Mouse (Mus musculus): ENCODE data around the gene Mxd3.
A peak's percentile ranks its signal among the peaks of the same experiment; 100 is the strongest.

Mxd3 gene

DNA sequence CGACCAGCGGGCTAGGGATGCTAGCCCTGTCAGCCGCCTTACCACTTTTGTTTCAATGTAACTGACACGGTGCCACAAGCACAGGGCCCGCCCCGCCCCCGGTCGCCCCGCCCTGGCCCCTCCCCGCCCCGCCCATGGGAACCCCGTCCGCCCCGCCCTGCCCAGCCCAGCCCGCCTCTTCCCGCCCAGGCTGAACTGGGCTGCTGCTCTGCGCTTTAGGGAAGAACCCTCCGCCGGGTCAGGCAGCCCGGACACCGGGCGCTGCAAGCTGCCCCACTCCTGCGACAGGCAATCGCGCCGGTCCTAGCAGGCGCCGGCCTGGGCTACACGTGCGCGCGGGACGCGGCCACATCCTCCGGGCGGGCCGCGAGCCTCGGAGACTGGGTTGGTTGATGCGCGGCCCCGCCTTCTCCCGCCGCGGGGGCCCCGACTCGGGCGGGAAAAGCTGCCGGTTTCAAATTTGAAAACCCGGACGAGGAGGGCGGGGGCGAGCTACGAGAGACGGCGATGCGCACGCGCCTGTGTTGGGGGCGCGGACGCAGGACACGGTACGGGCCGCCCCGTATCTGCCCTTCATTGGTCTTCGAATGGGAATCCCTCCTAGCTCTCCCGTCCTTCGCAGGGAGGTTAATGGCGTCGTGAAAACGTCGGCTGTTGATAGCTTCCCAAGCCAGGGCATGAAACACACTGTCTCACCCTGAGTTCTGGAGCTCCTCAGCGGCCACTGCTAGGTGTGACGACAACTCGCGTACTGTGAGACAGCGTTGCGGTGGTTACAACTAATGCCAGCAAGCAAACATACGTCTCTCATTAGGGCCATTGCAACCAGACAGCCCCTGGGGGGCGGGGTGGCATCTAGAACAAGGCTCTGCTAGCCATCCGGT is at the start of gene Mxd3:
Mxd3 (minus strand) TSS at position 141 of the 884 bp plus-strand sequence.
- DNase-seq = peak; percentile 78

DNA sequence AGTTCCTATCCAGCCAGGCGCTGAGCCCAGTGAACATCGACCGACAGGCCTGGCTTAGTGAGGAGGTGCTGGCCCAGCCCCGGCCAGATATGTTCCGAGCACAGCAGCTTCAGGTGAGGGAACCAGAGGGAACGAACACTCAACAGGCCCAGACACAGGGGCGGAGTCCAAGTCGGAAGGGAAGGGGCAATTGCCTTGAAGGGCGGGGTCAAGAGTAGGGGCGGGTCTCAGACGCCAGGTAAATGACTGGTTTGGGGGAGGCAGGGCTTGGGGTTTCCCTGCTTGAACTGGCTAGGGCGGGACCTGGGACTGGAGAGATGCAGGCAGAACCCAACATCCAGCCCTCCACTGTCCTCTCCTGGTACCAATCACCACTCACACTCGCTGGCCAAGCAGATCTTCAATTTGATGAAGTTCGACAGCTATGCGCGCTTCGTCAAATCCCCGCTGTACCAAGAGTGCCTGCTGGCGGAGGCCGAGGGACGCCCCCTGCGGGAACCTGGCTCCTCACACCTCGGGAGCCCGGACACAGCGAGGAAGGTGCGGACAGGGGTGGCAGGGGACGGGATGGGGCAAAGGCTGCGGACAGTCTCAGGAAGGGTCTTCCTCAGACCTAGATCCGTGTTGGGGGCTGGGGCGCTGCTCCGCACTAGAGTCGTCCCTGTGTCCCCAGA is 49.4 kb upstream of the Mxd3 start:
- DNase-seq = no peak

DNA sequence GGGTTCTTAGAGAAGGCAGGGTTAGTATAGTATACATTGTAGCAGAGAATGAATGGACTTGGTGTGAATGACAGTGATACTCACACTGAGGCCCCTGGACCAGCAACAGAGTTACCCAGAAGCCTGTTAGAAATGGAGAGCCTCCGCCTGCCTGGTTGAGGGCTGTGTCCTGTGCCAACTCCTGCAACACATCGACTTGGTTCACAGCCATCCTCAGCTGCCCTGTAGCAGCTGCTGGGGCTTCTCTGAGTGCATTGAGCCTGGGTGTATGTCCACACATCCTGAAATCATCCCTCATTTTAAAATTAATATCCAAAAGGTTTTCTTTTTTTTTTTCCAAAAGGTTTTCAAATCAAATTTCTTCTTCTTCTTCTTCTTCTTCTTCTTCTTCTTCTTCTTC is 46.3 kb upstream of the Mxd3 start:
- no peak for DNase-seq

DNA sequence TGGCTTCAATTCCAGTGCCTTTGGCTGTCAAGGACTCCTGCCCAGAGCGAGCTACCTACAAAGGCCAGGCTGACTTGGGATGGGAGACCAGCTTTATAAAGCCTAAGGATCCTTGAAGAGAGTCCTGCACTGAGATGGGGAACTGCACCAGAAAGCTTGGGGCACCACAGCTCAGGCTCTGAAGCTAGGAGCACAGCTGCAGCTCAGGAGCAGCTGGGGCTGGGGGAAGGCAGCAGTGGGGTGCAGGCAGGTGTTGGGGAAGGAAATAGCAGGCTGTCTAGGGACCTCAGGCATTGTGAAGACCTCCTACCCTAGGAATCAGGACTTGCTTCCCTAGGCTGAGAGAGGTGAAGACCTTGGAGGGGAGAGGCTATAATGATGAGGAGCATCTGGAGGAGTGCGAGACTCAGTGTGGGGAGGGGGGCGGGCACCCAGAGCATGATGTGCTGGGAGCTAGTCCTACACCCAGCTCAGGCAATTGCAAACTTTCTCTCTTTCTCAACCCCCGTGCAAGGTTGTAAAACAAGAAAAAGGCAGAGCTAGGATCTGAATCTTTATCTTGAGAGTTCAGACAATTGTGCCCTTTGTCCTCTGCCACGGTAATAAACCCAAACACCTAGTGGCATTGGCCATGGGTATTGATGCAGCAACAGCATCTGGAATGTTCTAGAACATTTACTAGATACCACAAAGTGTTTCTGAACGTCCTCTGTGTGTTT is 44.7 kb upstream of the Mxd3 start:
- DNase-seq = no peak

DNA sequence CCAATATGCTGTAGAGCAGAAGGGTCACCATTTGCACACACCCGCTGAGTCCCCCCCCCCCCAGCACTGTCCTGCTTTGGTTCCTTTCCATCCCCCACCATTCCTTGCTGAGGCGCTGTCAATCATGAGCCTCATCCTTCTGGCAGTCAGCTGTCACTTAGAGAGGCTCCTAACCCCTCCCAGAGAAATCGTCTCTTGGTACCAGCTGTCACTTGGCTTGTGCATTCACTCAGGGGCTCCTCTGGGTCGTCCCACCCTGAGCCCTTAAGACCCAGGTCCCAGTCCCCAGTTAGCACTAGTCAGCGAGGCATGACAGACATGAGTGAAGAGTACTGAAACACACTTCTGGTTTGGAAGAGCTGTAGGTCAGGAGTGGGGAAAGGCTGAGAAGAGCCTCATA is 42.1 kb upstream of the Mxd3 start:
- DNase-seq = no peak

DNA sequence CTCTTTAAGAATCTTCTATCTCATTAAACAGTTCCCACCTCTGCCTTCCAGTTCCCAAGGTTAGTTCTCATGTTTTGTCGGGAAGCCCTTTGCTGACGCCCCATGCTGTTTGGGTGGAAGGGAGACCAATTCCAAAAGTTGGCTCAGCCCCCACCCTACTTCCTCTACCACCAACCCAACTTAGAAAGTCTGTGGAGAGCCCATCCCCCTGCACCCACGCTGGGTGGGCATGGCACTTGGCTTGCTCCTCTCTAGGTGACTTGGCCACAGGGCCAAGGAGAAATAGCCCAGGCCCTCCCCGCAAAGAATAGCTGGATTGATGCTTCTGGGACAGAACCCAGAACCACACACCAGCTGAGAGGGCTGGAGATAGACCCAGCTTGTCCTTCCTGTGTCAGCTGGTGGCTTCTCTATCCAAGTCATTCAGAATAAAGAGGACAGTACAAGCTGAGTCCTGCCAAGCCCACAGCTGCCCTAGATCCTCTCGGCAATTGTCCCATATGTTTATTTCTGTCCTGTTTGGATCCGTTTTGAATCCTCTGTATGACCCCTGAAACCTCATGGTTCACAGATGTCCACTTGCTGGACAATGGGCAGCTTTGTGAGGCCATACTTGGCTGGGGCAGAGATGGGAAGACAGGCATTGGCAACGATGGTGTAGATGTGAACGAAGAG is 41.5 kb upstream of the Mxd3 start:
- peak; percentile 49 for DNase-seq

DNA sequence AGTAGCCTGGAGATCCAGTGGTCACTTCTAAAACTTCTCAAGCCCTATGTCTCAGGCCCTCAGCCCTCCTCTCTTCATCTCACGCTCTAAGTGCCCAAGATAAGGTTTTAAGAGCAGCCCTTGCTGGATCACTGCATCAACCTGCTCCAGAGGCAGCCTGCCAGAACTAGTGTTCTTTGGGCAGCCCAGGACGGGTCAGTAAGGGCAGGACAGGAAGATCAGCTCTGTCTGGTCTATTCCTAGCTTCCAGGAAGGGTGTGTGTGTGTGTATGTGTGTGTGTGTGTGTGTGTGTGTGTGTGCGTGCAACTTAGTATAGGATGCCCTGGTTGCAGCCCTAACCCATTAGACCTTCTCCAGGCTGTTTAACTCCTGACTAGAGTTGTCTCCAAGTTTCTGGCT is 40.6 kb upstream of the Mxd3 start:
- no peak for DNase-seq

DNA sequence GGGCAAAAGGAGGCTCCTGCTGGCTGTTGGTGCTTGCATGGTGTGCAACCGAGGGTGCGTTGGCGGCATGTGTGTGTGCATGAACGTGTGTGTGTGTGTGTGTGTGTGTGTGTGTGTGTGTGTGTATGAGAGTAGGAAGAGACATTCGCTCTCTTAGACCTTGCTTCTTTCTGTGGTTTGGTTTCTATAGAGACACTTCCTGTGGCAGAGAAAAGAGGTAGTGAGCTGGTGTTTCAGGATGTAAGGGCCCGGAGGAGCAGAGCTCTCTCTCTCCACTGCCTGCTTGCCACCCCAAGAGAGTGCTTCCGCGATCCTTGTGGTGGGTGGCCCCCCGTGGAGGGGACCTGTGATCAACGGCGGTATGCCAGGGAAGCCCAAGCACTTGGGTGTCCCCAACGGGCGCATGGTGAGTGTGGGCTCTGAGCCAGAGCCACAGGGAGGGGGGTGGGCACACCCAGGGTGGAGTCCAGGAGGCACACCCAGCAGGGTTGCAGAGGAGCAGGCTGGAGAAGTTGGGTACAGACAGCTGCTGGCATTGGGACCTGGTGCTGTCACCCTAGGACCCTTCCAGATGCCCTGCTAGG is 40.0 kb upstream of the Mxd3 start, which contains the start of gene Rgs14:
Rgs14 (plus strand) TSS at position 202 of the 584 bp plus-strand sequence.
- no peak for DNase-seq

DNA sequence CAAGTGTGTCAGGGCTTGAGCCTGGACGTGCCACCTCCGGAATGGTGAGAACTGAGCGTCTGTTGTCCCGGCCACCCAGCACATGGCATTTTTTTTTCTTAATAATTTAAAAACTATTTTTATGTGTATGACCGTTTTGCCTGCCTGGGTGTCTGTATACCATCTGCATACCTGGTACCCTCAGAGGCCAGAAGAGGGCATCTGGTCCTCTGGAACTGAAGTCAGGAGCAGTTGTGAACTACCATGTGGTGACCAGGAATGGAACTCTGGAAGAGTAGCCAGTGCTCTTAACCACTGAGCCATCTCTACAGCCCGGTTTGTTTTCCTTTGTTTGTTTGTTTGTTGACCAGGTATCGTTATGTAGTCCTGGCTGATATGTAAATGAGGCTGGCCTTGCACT is 38.8 kb upstream of the Mxd3 start:
- no peak for DNase-seq

DNA sequence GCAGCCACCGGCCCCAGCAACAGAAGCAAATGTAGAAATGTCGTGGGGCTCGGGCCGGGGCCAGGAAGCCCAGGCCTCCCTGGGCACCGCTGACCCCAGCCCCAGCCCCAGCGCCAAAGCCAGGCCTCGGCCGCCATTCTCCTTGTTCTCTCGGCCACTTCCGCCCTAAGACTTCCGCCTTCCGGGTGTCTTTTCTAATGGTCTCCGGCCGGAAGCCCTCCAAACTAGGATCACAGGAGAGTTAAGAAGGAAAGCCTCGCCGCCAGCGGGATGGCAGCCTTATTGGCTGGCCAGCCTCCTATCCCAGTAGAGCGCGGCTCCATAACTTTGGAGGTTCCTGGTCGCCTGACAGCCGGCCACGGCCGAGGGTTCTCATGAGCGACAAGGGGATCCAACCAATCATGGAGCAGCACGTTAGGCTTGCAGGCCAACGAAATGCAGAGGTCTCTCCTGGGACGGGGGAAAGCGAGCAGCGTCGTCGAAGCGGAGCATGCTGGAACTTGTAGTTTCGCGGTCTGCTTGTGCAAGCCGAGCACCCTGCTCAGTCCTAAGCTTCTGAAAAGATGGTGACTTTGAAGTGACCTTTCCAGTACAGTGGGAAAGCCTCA is 32.9 kb upstream of the Mxd3 start, which contains the start of gene Lman2:
Lman2 (minus strand) TSS at position 331 of the 608 bp plus-strand sequence.
- peak; percentile 98 for DNase-seq

DNA sequence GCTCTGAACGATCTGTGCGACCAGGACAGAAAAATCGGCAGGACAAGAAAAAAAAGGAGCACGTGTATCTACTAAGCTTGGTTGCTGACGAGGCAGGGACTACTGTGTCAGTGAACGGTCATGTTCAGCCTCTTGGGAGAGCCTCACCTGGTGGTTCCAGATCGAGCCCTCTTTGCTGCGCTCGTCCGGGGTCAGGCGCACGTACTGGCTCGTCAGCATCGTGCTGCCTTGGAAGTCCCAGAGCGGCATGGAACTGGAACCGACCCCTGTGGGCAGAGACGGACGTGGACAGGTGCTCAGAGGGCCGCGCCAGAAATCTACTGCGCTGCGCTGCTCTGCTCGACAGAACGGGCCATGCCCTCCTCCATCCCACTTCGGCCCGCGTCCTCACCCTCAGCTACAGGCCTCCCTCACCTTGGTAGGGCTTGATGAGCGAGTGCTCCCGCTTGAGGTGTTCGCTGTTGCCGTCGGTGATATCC is 32.4 kb upstream of the Mxd3 start:
- DNase-seq = no peak

DNA sequence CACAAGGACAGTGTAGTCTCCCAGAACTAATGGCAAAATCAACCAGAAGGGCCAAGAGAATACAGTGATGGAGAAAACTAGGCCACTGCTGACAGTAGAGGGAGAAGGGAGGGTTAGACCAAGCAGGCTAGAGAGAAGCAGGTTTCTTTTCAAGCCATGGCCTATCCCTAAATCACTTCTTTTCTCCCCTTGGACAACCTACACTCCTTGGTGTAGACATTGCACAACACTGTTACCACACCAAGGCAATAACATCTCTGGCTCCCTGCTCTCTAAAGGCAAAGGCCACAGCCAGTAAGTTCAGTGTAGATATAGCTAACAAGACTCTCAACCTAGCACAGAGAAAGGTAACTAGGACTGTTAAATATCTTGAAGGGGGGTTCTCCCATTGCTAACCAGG is 31.5 kb upstream of the Mxd3 start:
- DNase-seq = no peak

DNA sequence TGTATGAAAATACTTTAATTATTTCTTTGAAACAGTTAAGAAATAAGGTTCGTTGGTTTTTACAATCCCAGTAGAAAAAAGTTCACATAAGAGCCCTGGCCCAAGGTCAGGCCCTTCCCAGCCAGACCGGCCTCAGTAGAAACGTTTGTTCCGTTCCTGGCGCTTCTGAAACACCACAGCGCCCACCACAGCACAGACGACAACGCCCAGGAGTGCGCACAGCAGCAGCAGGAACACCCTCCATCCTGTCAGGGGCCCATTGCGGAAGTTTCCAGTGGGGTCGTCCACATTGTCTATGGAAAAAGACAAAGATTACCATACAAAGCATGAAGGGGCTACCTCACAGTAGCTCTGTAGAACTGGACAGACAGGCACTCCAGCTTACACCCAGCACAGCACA is 17.1 kb upstream of the Mxd3 start:
- no peak for DNase-seq

DNA sequence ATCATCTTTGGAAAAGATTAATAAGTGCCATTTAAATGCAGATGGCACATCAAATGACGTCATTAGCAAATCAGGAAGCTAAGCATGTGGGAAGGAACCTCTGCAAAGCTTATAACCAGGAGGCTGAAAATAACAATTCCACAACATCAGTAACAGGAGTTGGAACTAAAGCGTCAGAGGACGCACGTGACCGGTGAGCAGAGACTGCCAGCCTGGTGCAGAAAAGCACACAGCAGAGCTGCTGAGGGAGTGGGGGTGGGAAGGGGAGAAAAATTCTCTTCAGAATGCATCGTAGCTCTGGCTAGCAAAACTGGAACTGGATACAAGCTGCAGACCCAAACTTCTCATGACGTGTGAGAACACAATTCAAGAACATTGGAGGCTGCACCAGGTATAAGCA is 14.7 kb upstream of the Mxd3 start:
- no peak for DNase-seq

DNA sequence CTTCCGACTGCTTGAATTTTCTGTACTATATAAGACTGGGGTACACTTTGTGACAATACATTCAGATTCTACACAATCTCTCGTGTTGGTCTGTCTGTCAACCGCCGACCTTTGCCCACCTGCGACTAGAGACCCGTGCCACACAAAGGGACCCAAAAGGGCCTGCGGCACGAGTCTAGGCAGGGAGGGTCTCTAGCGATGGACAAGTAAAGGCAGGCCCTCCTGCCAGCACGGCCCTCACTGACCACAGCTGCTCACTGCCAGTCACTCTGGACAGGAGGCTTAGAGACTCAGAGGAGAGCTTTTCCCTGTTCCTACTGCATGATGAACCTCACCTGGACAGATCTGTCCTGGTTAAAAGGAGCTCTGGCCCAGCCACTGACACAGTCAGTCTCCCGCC is 12.8 kb upstream of the Mxd3 start:
- DNase-seq = no peak

DNA sequence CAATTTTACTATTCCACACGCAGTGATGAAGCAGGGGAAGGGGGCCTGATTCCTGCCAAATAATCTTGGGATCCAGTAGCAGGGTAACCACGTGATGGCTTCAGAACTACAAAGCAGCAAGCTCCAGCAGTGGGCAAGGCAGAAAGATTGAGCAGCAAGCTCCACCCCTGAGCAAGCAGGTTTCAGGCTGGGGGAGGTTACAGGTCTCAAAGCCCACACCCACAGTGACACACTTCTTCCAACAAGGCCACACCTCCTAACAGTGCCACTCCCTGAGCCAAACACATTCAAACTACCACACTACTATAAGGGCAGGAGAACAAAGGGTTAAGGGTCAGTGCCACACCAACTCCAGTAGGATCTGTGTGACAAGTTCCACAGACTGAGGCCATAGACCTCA is 9.6 kb upstream of the Mxd3 start:
- no peak for DNase-seq

DNA sequence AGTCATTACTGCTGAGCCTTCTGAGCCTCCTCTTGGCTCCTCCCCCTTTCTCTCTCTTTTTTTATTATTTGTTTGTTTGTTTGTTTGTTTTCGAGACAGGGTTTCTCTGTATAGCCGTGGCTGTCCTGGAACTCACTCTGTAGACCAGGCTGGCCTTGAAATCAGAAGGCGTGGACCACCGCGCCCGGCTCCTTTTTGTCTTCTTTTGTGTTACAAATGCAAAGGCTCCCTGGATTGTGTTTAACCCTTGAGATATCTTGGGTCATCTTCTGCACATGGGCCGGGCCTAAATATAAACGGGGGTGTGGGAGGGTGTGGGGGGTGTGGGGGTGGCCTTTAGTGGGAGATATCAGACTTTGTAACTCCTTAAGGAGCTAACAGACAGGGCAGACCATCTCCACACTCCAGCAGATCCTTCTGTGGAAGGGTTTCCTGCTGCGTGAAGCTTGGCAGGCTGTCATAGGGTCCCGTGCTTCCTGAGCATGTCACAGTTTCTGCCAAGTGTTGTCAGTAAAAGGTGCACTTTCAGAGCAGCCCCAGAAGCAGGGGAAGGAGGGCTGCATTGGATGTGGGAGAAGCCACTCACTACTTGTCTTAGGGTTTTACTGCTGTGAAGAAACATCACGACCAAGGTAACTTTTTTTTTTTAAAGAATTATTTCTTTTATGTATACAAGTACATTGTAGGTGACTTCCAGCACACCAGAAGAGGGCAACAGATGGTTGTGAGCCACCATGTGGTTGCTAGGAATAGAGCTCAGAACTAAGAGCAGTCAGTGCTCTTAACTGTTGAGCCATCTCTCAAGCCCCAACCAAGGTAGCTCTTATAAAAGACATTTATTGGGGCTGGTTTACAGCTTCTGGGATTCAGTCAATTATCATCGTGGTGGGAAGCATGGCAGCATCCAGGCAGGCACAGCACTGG is 8.8 kb upstream of the Mxd3 start:
- DNase-seq = no peak

DNA sequence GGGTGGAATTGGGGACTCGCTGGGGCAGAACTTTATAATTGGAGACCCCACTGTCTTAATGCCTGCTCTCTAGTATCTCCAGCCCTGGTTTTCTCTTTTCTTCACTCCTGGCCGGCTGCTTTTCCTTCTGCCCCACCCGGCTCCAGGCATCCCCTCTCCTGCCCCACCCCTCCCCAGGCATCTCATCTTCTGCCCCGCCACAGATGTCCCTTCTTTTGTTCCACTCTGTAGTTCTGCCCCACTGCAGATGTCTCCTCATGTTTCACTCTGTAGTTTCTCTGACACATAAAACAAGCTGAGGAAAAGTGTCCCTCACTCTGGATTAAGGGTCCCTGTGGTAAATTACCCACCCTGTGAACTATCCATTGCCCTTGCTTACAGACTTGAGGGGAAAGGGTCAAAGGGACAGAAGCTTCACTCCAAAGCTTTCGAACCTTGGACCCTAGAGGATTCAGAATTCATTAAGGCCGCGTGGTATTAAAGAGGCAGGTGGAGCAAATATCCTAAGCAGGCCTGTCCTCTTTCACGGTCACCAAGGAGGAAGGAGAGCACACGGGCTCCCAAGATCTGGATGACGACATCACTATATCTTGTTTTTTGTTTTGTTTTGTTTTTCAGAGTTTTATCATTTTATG is 7.8 kb upstream of the Mxd3 start:
- no peak for DNase-seq

DNA sequence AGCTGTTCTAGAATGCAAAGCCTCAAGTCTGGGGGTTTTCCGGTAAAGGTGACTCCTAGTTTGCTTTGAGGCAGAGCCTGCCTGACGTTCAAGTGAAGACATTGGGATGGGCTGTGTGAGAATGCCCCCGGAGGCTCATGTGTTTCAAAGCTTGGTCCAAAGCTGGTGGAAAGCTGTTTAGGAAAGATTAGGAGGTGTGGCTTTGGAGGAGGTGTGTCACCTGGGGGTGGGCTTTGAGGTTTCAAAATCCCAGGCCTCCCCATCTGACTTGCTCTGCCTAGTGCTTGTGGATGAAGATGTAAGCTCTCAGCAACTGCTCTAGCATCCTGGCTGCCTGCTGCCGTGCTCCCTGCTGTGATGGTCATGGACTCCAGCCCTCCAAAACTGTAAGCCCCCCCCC is 6.1 kb upstream of the Mxd3 start:
- no peak for DNase-seq

DNA sequence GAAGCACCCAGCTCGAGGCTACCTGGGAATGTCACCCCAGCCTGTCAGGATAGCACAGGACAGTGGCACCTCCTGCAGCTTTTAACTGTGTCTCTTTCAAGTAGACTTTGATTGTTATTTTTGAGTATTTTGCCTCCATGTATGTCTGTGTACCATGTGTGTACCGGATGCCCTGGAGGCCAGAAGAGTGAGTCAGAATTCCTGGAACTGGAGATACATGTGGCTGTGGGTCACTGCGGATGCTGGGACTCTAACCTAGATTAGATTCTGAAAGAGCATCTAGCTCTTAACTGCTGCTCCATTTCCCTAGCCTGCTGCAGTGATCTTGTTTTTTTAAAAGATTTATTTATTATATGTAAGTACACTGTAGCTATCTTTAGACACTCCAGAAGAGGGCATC is 2.7 kb upstream of the Mxd3 start:
- DNase-seq = no peak
